Mouse (Mus musculus) hindbrain, embryonic 12.5 days (tissue): ENCODE results near the gene Tmem119. TPM values are rescaled to one million over a fixed set of nuclear protein-coding genes. Genes with fewer than 3 reads are reported as not detected.

Source experiments
- ATAC-seq: fragments of 200-750 bp; cut with Nextera tagmentation; 2 replicates; pipeline ENCODE4 v1.8.0; 2017; ENCODE audit warnings: moderate TSS enrichment; ENCODE audit not compliant: low FRiP score
- H3K27ac ChIP-seq: fragments of 300-500 bp; sonication (generic); 2 replicates; pipeline ENCODE4 v1.5.1; 2016; ENCODE audit warnings: mild to moderate bottlenecking
- H3K27me3 ChIP-seq: fragments of 300-500 bp; sonication (generic); 2 replicates; pipeline ENCODE4 v1.6.1; 2016; ENCODE audit warnings: mild to moderate bottlenecking
- H3K36me3 ChIP-seq: fragments of 300-500 bp; sonication (generic); 2 replicates; pipeline ENCODE4 v1.6.1; 2016; ENCODE audit warnings: mild to moderate bottlenecking
- H3K4me1 ChIP-seq: fragments of 300-500 bp; sonication (generic); 2 replicates; pipeline ENCODE4 v1.6.1; 2016
- H3K4me2 ChIP-seq: fragments of 300-500 bp; sonication (generic); replicated peaks from 2 replicates; pipeline ENCODE4 v1.6.1; 2016; ENCODE audit warnings: mild to moderate bottlenecking
- H3K4me3 ChIP-seq: fragments of 300-500 bp; sonication (generic); 2 replicates; pipeline ENCODE4 v1.5.1; 2016; ENCODE audit warnings: mild to moderate bottlenecking
- H3K9ac ChIP-seq: fragments of 300-500 bp; sonication (generic); 2 replicates; pipeline ENCODE4 v1.6.1; 2016; ENCODE audit warnings: mild to moderate bottlenecking, moderate library complexity
- H3K9me3 ChIP-seq: fragments of 300-500 bp; sonication (generic); replicated peaks from 2 replicates; pipeline ENCODE4 v1.6.1; 2016; ENCODE audit warnings: mild to moderate bottlenecking
- WGBS: fragments of 180-500 bp; shearing (Covaris S2); methylation state at CpG from one replicate; pipeline ENCODE4 v1.1.7; 2016; 5-methylcytosine and 5-hydroxymethylcytosine counted together
- polyA plus RNA-seq: library from polyadenylated mRNA; unstranded; fragments of >200 nt; fragmentation: Nextera tagmentation; extraction: Ambion mirVana; gene quantifications from 2 replicates; pipeline ENCODE4 v1.2.1, GENCODE M21; 2016

The Tmem119 gene
- polyA plus RNA-seq, 1 experiment from 2014 or later: 41.0 TPM

DNA sequence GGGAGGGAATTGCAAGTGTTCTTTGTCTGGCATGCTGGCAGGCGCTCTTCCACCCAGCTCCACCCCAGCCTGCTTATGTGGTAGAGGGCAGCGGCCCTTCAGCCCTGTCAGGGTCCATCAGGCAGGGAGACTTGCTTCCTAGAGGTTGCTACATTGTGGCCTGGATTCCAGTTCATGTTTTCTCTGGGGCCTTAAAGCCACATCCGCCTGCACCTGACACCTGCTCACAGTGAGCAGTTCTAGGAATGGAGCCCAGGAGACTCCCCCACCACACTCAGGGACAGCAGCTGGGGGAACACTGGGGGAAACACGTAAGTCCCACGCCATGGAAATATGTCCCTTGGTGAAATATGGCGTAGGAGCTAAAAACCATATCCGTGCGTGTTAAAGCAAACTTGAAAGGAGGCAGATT lies 32.2 kb upstream of the Tmem119 start, which contains the start of gene Selplg:
TSS of gene Selplg (minus strand) at position 155 of the 412 bp plus-strand sequence.
- no peak for ATAC-seq
- H3K4me1 ChIP-seq: peaks cover 3% of the 10 kb centered on the region; the same call in 1 of the 2 replicates
- no peak within 1 kb of the TSS for H3K27ac ChIP-seq
- no peak within 1 kb of the TSS for H3K4me3 ChIP-seq
- H3K27me3 ChIP-seq: no peaks in the 10 kb centered on the region; the same call in 1 of the 2 replicates
- no peak within 1 kb of the TSS for H3K9ac ChIP-seq
- 51% methylated on average over 8 of the region's 8 CpGs for WGBS
- H3K36me3 ChIP-seq: no peaks in the 10 kb centered on the region
- H3K9me3 ChIP-seq: no peaks in the 10 kb centered on the region
- H3K4me2 ChIP-seq: no peak within 1 kb of the TSS

- Histone ChIP-seq H3K36me3 (no peaks in the 10 kb centered on the region), H3K9me3 (no peaks in the 10 kb centered on the region), H3K4me1 (peaks cover 3% of the 10 kb centered on the region; the same call in 1 of the 2 replicates), H3K27me3 (no peaks in the 10 kb centered on the region; the same call in 1 of the 2 replicates), H3K27ac (no peak overlapping the region), H3K4me3 (no peak overlapping the region), H3K9ac (no peak overlapping the region), H3K4me2 (no peak overlapping the region)
- no peak for ATAC-seq
- 73% methylated on average over 3 of the region's 3 CpGs for WGBS
Observed at GRCm38 (mm10) chr5:113831741-113832140, 31.4 kb upstream of the Tmem119 start.

DNA sequence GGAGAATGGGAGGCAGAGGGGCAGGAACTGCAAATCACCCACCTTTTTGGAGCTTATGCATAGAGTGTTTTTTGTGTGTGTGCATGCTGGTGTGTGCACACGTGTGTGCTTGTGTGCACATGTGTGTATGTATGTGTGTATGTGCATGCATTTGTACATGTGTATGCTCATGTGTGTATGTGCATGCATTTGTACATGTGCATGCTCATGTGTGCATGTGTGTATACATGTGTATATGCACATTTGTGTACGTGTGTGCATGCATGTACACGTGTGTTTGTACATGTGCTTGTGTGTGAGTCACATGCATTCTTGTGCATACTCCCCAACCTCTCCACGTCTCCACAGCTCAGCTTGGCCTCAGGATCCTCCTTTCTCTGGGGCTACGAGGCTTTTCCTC lies 30.5 kb upstream of the Tmem119 start:
- Histone ChIP-seq H3K9ac (no peak overlapping the region), H3K4me3 (no peak overlapping the region), H3K4me2 (no peak overlapping the region), H3K4me1 (peaks cover 3% of the 10 kb centered on the region; the same call in 1 of the 2 replicates), H3K36me3 (no peaks in the 10 kb centered on the region), H3K27me3 (no peaks in the 10 kb centered on the region; the same call in 1 of the 2 replicates), H3K9me3 (no peaks in the 10 kb centered on the region), H3K27ac (no peak overlapping the region)
- WGBS: 93% methylated on average over 5 of the region's 5 CpGs
- ATAC-seq: no peak

- no peaks in the 10 kb centered on the region; the same call in 1 of the 2 replicates for H3K27me3 ChIP-seq
- H3K36me3 ChIP-seq: no peaks in the 10 kb centered on the region
- H3K27ac ChIP-seq: no peak overlapping the region
- no peak for ATAC-seq
- H3K4me2 ChIP-seq: no peak overlapping the region
- no peak overlapping the region for H3K9ac ChIP-seq
- H3K9me3 ChIP-seq: no peaks in the 10 kb centered on the region
- WGBS: 69% methylated on average over 10 of the region's 10 CpGs
- no peak overlapping the region for H3K4me3 ChIP-seq
- H3K4me1 ChIP-seq: peaks cover 3% of the 10 kb centered on the region; the same call in 1 of the 2 replicates
Observed at GRCm38 (mm10) chr5:113830292-113830643, 30.0 kb upstream of the Tmem119 start.

DNA sequence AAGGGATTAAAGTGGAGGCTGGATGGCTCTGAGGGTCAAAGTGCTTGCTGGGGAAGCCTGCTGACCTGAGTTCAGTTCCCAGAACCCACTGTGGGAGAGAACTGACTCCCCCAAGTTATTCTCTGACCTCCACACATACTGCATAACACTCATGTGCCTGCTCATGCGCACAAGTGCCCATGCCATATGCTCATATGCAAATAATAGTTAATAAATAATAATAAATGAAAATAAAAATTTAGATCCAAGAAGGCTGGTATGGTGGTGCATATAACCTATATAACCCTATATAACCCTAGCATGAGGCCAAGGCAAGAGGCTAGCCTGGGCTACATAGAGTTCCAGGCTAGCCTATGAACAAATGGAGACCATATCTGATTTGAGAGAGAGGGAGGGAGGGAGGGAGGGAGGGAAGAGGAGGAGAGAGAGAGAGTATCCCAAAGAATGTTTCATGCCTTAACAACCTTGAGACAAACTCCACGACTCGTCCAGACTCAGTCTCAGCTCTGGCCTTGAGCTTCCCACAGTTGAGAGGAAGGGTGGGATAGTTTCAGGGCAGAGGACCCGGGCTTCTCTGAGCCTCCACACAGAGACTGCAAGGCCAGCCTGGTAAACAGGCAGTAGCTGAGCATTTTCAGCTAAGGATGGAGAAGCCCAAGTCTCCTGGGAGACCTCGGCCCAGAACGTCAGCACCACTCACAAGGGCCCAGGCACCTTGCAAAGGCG lies 29.4 kb upstream of the Tmem119 start:
- Histone ChIP-seq H3K27ac (no peak overlapping the region), H3K9ac (no peak overlapping the region), H3K9me3 (no peaks in the 10 kb centered on the region), H3K36me3 (no peaks in the 10 kb centered on the region), H3K27me3 (no peaks in the 10 kb centered on the region; the same call in 1 of the 2 replicates), H3K4me3 (no peak overlapping the region), H3K4me1 (peaks cover 3% of the 10 kb centered on the region; the same call in 1 of the 2 replicates), H3K4me2 (no peak overlapping the region)
- no peak for ATAC-seq
- WGBS: 80% methylated on average over 7 of the region's 7 CpGs

- 67% methylated on average over 7 of the region's 7 CpGs for WGBS
- H3K4me3 ChIP-seq: no peak overlapping the region
- H3K27ac ChIP-seq: no peak overlapping the region
Observed at GRCm38 (mm10) chr5:113828481-113828880, 28.2 kb upstream of the Tmem119 start.

GRCm38 (mm10) chr5:113827991-113828411 lies 27.7 kb upstream of the Tmem119 start:
- no peak overlapping the region for H3K27ac ChIP-seq
- no peak overlapping the region for H3K4me3 ChIP-seq
- peaks cover 3% of the 10 kb centered on the region; the same call in 1 of the 2 replicates for H3K4me1 ChIP-seq
- no peak overlapping the region for H3K9ac ChIP-seq
- H3K4me2 ChIP-seq: no peak overlapping the region
- no peaks in the 10 kb centered on the region for H3K36me3 ChIP-seq
- H3K9me3 ChIP-seq: no peaks in the 10 kb centered on the region
- ATAC-seq: no peak
- WGBS: 54% methylated on average over 4 of the region's 4 CpGs
- H3K27me3 ChIP-seq: no peaks in the 10 kb centered on the region; the same call in 1 of the 2 replicates

More at GRCm38 (mm10) chr5:113828481-113828880, 28.2 kb upstream of the Tmem119 start:
- H3K36me3 ChIP-seq: no peaks in the 10 kb centered on the region
- H3K27me3 ChIP-seq: no peaks in the 10 kb centered on the region; the same call in 1 of the 2 replicates
- H3K9me3 ChIP-seq: no peaks in the 10 kb centered on the region
- no peak overlapping the region for H3K9ac ChIP-seq
- ATAC-seq: no peak
- no peak overlapping the region for H3K4me2 ChIP-seq
- peaks cover 3% of the 10 kb centered on the region; the same call in 1 of the 2 replicates for H3K4me1 ChIP-seq

DNA sequence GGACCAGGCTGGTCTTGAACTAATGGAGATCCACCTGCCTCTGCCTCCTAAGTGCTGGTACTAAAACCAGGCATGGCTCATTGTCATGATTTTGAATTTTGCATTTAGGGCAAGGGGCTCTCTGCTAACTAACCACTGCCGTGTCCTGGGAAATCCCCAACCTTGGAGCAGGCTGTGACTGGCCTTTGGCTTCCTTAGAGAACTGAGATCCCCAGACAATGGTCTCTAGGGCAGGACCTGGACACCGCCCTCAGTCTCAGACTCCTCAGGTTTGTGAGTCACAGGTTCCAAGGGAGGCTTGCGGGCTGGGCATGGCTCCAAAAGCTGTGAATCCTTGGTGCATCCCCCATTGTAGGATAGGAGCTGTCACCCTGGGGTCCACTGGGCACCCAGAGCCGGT lies 26.3 kb upstream of the Tmem119 start:
- Histone ChIP-seq H3K9me3 (no peaks in the 10 kb centered on the region), H3K4me3 (no peak overlapping the region), H3K4me1 (no peaks in the 10 kb centered on the region), H3K36me3 (no peaks in the 10 kb centered on the region), H3K4me2 (no peak overlapping the region), H3K9ac (no peak overlapping the region), H3K27ac (no peak overlapping the region), H3K27me3 (no peaks in the 10 kb centered on the region)
- 89% methylated on average over 4 of the region's 4 CpGs for WGBS
- ATAC-seq: no peak

- Histone ChIP-seq H3K36me3 (no peaks in the 10 kb centered on the region), H3K4me2 (no peak overlapping the region), H3K4me1 (no peaks in the 10 kb centered on the region), H3K4me3 (no peak overlapping the region), H3K9me3 (no peaks in the 10 kb centered on the region), H3K27me3 (no peaks in the 10 kb centered on the region), H3K27ac (no peak overlapping the region), H3K9ac (no peak overlapping the region)
- no peak for ATAC-seq
- 83% methylated on average over 7 of the region's 7 CpGs for WGBS
Observed at GRCm38 (mm10) chr5:113825558-113825957, 25.2 kb upstream of the Tmem119 start.

- Histone ChIP-seq H3K9me3 (no peaks in the 10 kb centered on the region), H3K4me1 (no peaks in the 10 kb centered on the region), H3K4me2 (no peak overlapping the region), H3K27me3 (no peaks in the 10 kb centered on the region), H3K36me3 (no peaks in the 10 kb centered on the region), H3K27ac (no peak overlapping the region), H3K4me3 (no peak overlapping the region), H3K9ac (no peak overlapping the region)
- 82% methylated on average over 4 of the region's 4 CpGs for WGBS
- ATAC-seq: no peak
Observed at GRCm38 (mm10) chr5:113824228-113824627, 23.9 kb upstream of the Tmem119 start.

DNA sequence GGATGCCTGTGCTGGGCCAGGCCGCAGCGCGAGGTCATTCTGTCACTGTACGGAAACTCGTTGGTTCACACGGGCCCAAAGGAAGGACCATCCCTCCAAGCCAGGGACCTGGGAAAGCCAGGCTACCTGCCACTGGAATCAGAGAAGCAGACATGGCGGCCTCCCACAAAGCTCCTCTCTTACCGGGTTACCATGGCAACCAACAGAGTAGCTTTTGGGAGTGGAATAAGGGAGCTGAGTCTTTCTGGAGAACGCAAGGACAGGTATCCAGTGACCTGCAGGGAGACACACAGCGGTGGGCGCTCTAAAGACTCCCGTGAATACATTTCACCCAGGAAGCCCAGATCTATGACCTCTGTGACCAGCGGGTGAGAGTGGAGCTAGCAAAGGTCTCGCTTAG lies 18.3 kb upstream of the Tmem119 start:
- H3K4me2 ChIP-seq: no peak overlapping the region
- peaks cover 16% of the 10 kb centered on the region; the same call in 1 of the 2 replicates for H3K4me1 ChIP-seq
- no peak for ATAC-seq
- no peak overlapping the region for H3K4me3 ChIP-seq
- H3K9me3 ChIP-seq: no peaks in the 10 kb centered on the region
- WGBS: 68% methylated on average over 14 of the region's 14 CpGs
- H3K36me3 ChIP-seq: no peaks in the 10 kb centered on the region
- peaks cover 7% of the 10 kb centered on the region; the same call in 1 of the 2 replicates for H3K27me3 ChIP-seq
- H3K27ac ChIP-seq: no peak overlapping the region
- H3K9ac ChIP-seq: no peak overlapping the region

GRCm38 (mm10) chr5:113815638-113816152 lies 15.4 kb upstream of the Tmem119 start:
- 0 out of 2 replicates have a peak overlapping the region, but pooled peaks have one; percentile 6 for H3K9ac ChIP-seq
- no peaks in the 10 kb centered on the region for H3K36me3 ChIP-seq
- ATAC-seq: no peak
- no peak overlapping the region for H3K4me3 ChIP-seq
- peaks cover 7% of the 10 kb centered on the region; the same call in 1 of the 2 replicates for H3K27me3 ChIP-seq
- no peaks in the 10 kb centered on the region for H3K9me3 ChIP-seq
- H3K4me1 ChIP-seq: peaks cover 16% of the 10 kb centered on the region; the same call in 1 of the 2 replicates
- WGBS: 12% methylated on average over 15 of the region's 15 CpGs
- H3K4me2 ChIP-seq: no peak overlapping the region; the same call in 1 of the 2 replicates
- no peak overlapping the region for H3K27ac ChIP-seq
